Mouse (Mus musculus): ENCODE results near the gene Fam19a3. TPM values are rescaled to one million over a fixed set of nuclear protein-coding genes. Genes with fewer than 3 reads are reported as not detected.
"Not testable (repeated sequence)": the region's sequence is repeated elsewhere in the genome, so short reads cannot be mapped to it uniquely, and the experiment has no call there.

Fam19a3 gene
- polyA plus RNA-seq, 1 experiment: 9.1 TPM

- Histone ChIP-seq H3K27ac (ENCODE audit: control insufficient read depth, insufficient read depth, low read depth, low read length) (no peak overlapping the region), H3K27me3 (ENCODE audit: control insufficient read depth, insufficient read depth, low read length) (no peaks in the 10 kb centered on the region), H3K36me3 (ENCODE audit: control insufficient read depth, insufficient read depth, low read length) (no peaks in the 10 kb centered on the region), H3K4me3 (ENCODE audit: control insufficient read depth, low read depth, low read length) (no peak overlapping the region), H3K4me1 (ENCODE audit: control insufficient read depth, insufficient read depth, low read length) (no peaks in the 10 kb centered on the region)
- TF ChIP-seq POLR2A (IDR thresholded peaks at IDR 0.05; ENCODE audit: control insufficient read depth, low read depth, low read length): no peak
- TF ChIP-seq CTCF (IDR thresholded peaks at IDR 0.05; ENCODE audit: control insufficient read depth, insufficient read depth, insufficient replicate concordance, low read depth, low read length): no peak
Measured at GRCm38 (mm10) chr3:104758869-104759268, 22.8 kb downstream of the Fam19a3 start.

DNA sequence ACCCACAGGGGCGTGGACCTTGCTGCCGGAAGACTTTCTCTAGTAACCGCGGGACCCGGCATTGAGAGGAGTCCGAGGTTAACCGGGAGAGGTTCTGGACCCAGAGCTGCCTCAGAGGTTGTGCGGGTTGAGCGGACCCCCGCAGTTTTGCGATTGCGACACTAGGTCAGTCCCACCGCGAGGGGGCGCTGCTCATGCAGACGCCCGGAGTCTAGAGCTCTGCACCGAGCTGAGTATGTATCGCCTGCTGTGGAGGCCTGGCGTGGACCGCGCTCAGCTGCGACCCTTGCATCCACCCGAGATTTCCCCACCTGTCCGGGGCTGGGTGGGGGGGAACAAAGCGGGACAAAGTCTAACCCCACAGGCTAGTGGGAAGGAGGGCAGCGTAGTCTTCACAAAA lies 23.2 kb downstream of the Fam19a3 start:
- peak overlapping the region; percentile 18; the same call in 1 of the 2 replicates for H3K4me3 ChIP-seq (ENCODE audit: control insufficient read depth, low read depth, low read length)
- TF ChIP-seq POLR2A (IDR thresholded peaks at IDR 0.05; ENCODE audit: control insufficient read depth, low read depth, low read length) (no peak), CTCF (IDR thresholded peaks at IDR 0.05; ENCODE audit: control insufficient read depth, insufficient read depth, insufficient replicate concordance, low read depth, low read length) (peak; percentile 92)
- H3K4me1 ChIP-seq (ENCODE audit: control insufficient read depth, insufficient read depth, low read length): no peaks in the 10 kb centered on the region
- H3K27me3 ChIP-seq (ENCODE audit: control insufficient read depth, insufficient read depth, low read length): no peaks in the 10 kb centered on the region
- H3K36me3 ChIP-seq (ENCODE audit: control insufficient read depth, insufficient read depth, low read length): no peaks in the 10 kb centered on the region
- no peak overlapping the region for H3K27ac ChIP-seq (ENCODE audit: control insufficient read depth, insufficient read depth, low read depth, low read length)

GRCm38 (mm10) chr3:104752845-104753244 lies 28.8 kb downstream of the Fam19a3 start:
- H3K4me3 ChIP-seq (ENCODE audit: control insufficient read depth, low read depth, low read length): peak overlapping the region; percentile 27
- H3K27me3 ChIP-seq (ENCODE audit: control insufficient read depth, insufficient read depth, low read length); H3K36me3 ChIP-seq (ENCODE audit: control insufficient read depth, insufficient read depth, low read length); H3K27ac ChIP-seq (ENCODE audit: control insufficient read depth, insufficient read depth, low read depth, low read length); H3K4me1 ChIP-seq (ENCODE audit: control insufficient read depth, insufficient read depth, low read length): not testable (repeated sequence)
- TF ChIP-seq CTCF (IDR thresholded peaks at IDR 0.05; ENCODE audit: control insufficient read depth, insufficient read depth, insufficient replicate concordance, low read depth, low read length): peak; percentile 59; the same call in 1 of the 2 replicates

DNA sequence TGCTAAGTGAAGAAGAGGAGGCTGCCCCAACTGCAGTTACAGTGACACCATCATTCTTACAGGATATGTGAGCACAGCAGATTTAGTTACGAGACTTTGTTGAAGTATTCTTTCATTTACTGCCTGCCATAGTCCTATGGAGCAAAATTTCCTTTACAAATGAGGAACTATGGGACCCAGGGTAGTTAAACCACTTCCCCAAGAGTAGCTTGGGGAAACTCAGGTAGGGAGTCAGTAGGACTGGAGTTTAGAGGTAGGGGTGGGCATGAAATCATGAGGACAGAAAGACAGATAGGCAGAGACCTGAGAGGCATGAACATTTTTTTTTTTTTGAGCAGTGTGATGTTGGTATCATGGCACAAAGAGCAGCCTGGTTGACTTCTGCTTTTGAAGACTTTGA lies 37.8 kb downstream of the Fam19a3 start:
- Histone ChIP-seq H3K27me3 (ENCODE audit: control insufficient read depth, insufficient read depth, low read length) (no peaks in the 10 kb centered on the region), H3K4me1 (ENCODE audit: control insufficient read depth, insufficient read depth, low read length) (no peaks in the 10 kb centered on the region; the same call in 1 of the 2 replicates), H3K4me3 (ENCODE audit: control insufficient read depth, low read depth, low read length) (no peak overlapping the region), H3K27ac (ENCODE audit: control insufficient read depth, insufficient read depth, low read depth, low read length) (no peak overlapping the region), H3K36me3 (ENCODE audit: control insufficient read depth, insufficient read depth, low read length) (no peaks in the 10 kb centered on the region)
- TF ChIP-seq POLR2A (IDR thresholded peaks at IDR 0.05; ENCODE audit: control insufficient read depth, low read depth, low read length) (no peak), CTCF (IDR thresholded peaks at IDR 0.05; ENCODE audit: control insufficient read depth, insufficient read depth, insufficient replicate concordance, low read depth, low read length) (no peak)

GRCm38 (mm10) chr3:104743161-104743560 lies 38.5 kb downstream of the Fam19a3 start:
- H3K27me3 ChIP-seq (ENCODE audit: control insufficient read depth, insufficient read depth, low read length): no peaks in the 10 kb centered on the region
- no peaks in the 10 kb centered on the region; the same call in 1 of the 2 replicates for H3K4me1 ChIP-seq (ENCODE audit: control insufficient read depth, insufficient read depth, low read length)
- no peak for TF ChIP-seq CTCF (IDR thresholded peaks at IDR 0.05; ENCODE audit: control insufficient read depth, insufficient read depth, insufficient replicate concordance, low read depth, low read length)
- no peak for TF ChIP-seq POLR2A (IDR thresholded peaks at IDR 0.05; ENCODE audit: control insufficient read depth, low read depth, low read length)
- H3K4me3 ChIP-seq (ENCODE audit: control insufficient read depth, low read depth, low read length): no peak overlapping the region
- no peaks in the 10 kb centered on the region for H3K36me3 ChIP-seq (ENCODE audit: control insufficient read depth, insufficient read depth, low read length)
- H3K27ac ChIP-seq (ENCODE audit: control insufficient read depth, insufficient read depth, low read depth, low read length): no peak overlapping the region

GRCm38 (mm10) chr3:104741954-104742353 lies 39.7 kb downstream of the Fam19a3 start:
- Histone ChIP-seq H3K4me1 (ENCODE audit: control insufficient read depth, insufficient read depth, low read length) (no peaks in the 10 kb centered on the region), H3K4me3 (ENCODE audit: control insufficient read depth, low read depth, low read length) (no peak overlapping the region), H3K27ac (ENCODE audit: control insufficient read depth, insufficient read depth, low read depth, low read length) (no peak overlapping the region), H3K27me3 (ENCODE audit: control insufficient read depth, insufficient read depth, low read length) (no peaks in the 10 kb centered on the region), H3K36me3 (ENCODE audit: control insufficient read depth, insufficient read depth, low read length) (no peaks in the 10 kb centered on the region)
- TF ChIP-seq POLR2A (IDR thresholded peaks at IDR 0.05; ENCODE audit: control insufficient read depth, low read depth, low read length): no peak
- TF ChIP-seq CTCF (IDR thresholded peaks at IDR 0.05; ENCODE audit: control insufficient read depth, insufficient read depth, insufficient replicate concordance, low read depth, low read length): no peak

DNA sequence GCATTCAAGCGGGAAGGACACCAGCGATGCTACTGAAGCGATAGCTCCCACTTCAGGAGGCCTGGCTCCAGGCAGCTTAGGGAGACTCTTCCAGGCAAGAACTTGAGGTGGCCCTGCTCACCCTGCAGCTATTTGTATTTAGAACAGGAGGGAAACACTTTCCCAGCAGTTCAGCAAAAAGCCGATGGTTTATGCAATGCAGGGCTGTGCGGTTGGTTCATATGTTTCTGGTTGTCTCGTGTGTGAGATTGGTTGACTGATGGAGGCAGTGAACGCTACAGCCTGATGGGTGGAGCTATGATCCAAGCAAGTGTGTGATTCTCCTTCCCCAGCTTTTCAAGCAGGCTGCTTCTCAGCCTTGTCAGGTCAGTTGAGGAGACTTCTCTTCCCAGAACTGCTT lies 47.0 kb downstream of the Fam19a3 start:
- H3K36me3 ChIP-seq (ENCODE audit: control insufficient read depth, insufficient read depth, low read length): no peaks in the 10 kb centered on the region
- no peaks in the 10 kb centered on the region for H3K27me3 ChIP-seq (ENCODE audit: control insufficient read depth, insufficient read depth, low read length)
- no peak overlapping the region for H3K4me3 ChIP-seq (ENCODE audit: control insufficient read depth, low read depth, low read length)
- no peak overlapping the region for H3K27ac ChIP-seq (ENCODE audit: control insufficient read depth, insufficient read depth, low read depth, low read length)
- TF ChIP-seq CTCF (IDR thresholded peaks at IDR 0.05; ENCODE audit: control insufficient read depth, insufficient read depth, insufficient replicate concordance, low read depth, low read length): no peak
- TF ChIP-seq POLR2A (IDR thresholded peaks at IDR 0.05; ENCODE audit: control insufficient read depth, low read depth, low read length): no peak
- H3K4me1 ChIP-seq (ENCODE audit: control insufficient read depth, insufficient read depth, low read length): peaks cover 2% of the 10 kb centered on the region; the same call in 1 of the 2 replicates

- no peak overlapping the region for H3K27ac ChIP-seq (ENCODE audit: control insufficient read depth, insufficient read depth, low read depth, low read length)
- no peaks in the 10 kb centered on the region for H3K27me3 ChIP-seq (ENCODE audit: control insufficient read depth, insufficient read depth, low read length)
- H3K4me3 ChIP-seq (ENCODE audit: control insufficient read depth, low read depth, low read length): no peak overlapping the region
- TF ChIP-seq CTCF (IDR thresholded peaks at IDR 0.05; ENCODE audit: control insufficient read depth, insufficient read depth, insufficient replicate concordance, low read depth, low read length) (no peak), POLR2A (IDR thresholded peaks at IDR 0.05; ENCODE audit: control insufficient read depth, low read depth, low read length) (no peak)
- no peaks in the 10 kb centered on the region for H3K36me3 ChIP-seq (ENCODE audit: control insufficient read depth, insufficient read depth, low read length)
- peaks cover 2% of the 10 kb centered on the region; the same call in 1 of the 2 replicates for H3K4me1 ChIP-seq (ENCODE audit: control insufficient read depth, insufficient read depth, low read length)
Measured at GRCm38 (mm10) chr3:104732907-104733306, 48.7 kb downstream of the Fam19a3 start.

Measured in testis, adult 2 months (tissue).